Mouse (Mus musculus) thymus, adult 2 months (tissue): ENCODE measurements around the gene Grm4.

Experiments used
- CTCF ChIP-seq: fragments of 200-500 bp; IDR thresholded peaks from 2 replicates; pipeline ENCODE4 v1.5.1; 2012; ENCODE audit warnings: mild to moderate bottlenecking, control low read depth, low read length, moderate library complexity, borderline replicate concordance; ENCODE audit not compliant: control insufficient read depth, poor library complexity, insufficient read depth; ENCODE audit errors: extremely low read depth
- POLR2A ChIP-seq: fragments of 200-500 bp; IDR thresholded peaks from 2 replicates; pipeline ENCODE4 v1.6.1; 2012; ENCODE audit warnings: mild to moderate bottlenecking, low read length, control low read depth, moderate library complexity; ENCODE audit not compliant: control insufficient read depth, poor library complexity, insufficient read depth; ENCODE audit errors: extremely low read depth

GRCm38 (mm10) chr17:27528030-27528429, 6.8 kb upstream of the Grm4 start:
- TF ChIP-seq CTCF, result no peak
- no peak for TF ChIP-seq POLR2A
